Mouse (Mus musculus) gastrocnemius, postnatal 36 days (tissue): ENCODE measurements around the gene Amz2. TPM values are rescaled to one million over a fixed set of nuclear protein-coding genes. Genes with fewer than 3 reads are reported as not detected.

Experiments used
- DNase-seq, 2 experiments: peaks; one replicate each; pipeline ENCODE4 v3.0.0; 2022
- intact Hi-C: fragments of 180-260 bp; cut with DNase I; formaldehyde crosslinking; loops from one replicate; pipeline ENCODE4 v1.15.1; 2025
- total RNA-seq, 2 experiments: library from RNA; stranded (reverse); gene quantifications; 2 replicates each; pipeline ENCODE4 v1.2.3; 2021

Amz2 gene
- total RNA-seq, 2 experiments from 2014 or later = 60.1 to 63.4 TPM

GRCm38 (mm10) chr11:109460586-109460985 lies 34.8 kb downstream of the Amz2 start:
- DNase-seq = no peak
- intact Hi-C loops = no loop called here

- DNase-seq = no peak
- intact Hi-C loops = no loop called here
Measured at GRCm38 (mm10) chr11:109465068-109465467, 39.3 kb downstream of the Amz2 start.

DNA sequence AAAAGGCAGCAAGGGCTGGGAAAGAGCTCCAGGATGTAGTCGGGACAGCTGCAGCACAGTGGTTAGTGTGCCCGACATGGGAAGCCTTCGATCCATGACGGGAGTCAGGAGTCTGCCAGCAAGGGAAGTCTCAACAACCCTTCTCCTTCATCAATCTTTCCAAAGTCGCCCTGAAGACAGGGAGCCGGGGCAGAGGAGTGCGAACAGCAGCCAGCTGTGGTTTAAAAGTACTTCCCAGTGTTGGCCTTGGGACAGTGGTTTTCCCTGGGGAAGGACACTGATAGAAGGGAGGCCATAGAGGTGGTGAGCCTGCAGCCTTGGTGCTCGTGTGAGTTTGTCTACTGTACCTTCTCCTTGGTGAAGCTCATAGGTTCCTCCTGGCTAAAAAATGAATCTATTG lies 41.2 kb downstream of the Amz2 start:
- DNase-seq = no peak
- intact Hi-C loops = no loop called here

GRCm38 (mm10) chr11:109468133-109468532 lies 42.4 kb downstream of the Amz2 start:
- intact Hi-C loops = no loop called here

GRCm38 (mm10) chr11:109470170-109470569 lies 44.4 kb downstream of the Amz2 start:
- DNase-seq = no peak
- intact Hi-C loops = no loop called here

More at GRCm38 (mm10) chr11:109468133-109468532, 42.4 kb downstream of the Amz2 start:
- no peak for DNase-seq

GRCm38 (mm10) chr11:109470921-109471861 lies 45.4 kb downstream of the Amz2 start:
- intact Hi-C loops = no loop called here

GRCm38 (mm10) chr11:109472171-109472691 lies 46.5 kb downstream of the Amz2 start:
- intact Hi-C loops = no loop called here
- DNase-seq = peak in 1 of 2 experiments; percentile 36

More at GRCm38 (mm10) chr11:109470921-109471861, 45.4 kb downstream of the Amz2 start:
- DNase-seq = no peak

GRCm38 (mm10) chr11:109472821-109473170 lies 47.0 kb downstream of the Amz2 start:
- intact Hi-C loops = no loop called here
- no peak for DNase-seq

GRCm38 (mm10) chr11:109473171-109474085 lies 47.7 kb downstream of the Amz2 start, which contains the start of the genes Arsg and Slc16a6:
Gene Arsg (plus strand): TSS chr11:109473374.
Gene Slc16a6 (minus strand): TSS chr11:109473598.
- DNase-seq = peak; percentile 37 to 51
- intact Hi-C loops = no loop called here

- intact Hi-C loops = no loop called here
- DNase-seq = no peak
Measured at GRCm38 (mm10) chr11:109474086-109474742, 48.5 kb downstream of the Amz2 start.

DNA sequence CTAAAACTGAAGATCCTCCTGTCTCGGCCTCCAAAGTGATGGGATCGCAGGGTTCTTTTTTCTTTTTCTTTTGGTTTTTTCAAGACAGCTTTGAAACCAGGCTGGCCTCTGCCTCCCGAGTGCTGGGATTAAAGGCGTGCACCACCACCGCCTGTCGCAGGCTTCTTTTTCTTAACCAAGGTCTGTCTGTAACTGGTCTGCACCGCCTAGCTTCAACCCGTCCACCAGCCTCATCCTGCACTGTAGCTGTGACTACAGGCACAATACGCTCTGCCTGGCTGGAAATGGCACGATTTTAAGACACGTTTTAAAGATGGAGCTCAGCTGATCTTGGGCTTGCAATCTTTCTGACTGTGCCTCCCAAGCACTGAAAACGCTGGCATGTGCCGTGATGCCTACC lies 49.1 kb downstream of the Amz2 start:
- DNase-seq = no peak
- intact Hi-C loops = no loop called here

DNA sequence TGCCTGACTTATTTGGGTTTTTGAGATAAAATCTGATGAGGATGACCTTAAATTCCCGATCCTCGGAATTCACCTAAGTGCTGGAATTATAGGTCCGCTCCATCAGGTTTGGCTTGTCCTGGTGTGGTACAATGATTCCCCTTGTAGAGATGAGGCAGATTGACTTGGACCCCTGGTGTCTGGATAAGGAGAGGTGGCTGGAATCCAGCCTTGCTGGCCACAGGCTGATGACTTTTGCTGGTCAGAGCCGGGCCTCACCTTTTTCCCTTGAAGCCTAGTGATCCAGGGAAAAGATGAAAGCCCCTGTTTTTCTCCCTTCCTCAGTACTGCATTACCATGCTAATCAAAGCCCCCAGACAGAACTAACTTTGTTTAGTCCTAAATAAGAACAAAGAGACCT lies 50.0 kb downstream of the Amz2 start:
- DNase-seq = no peak
- intact Hi-C loops = no loop called here

- intact Hi-C loops = no loop called here
- no peak for DNase-seq
Measured at GRCm38 (mm10) chr11:109476241-109476640, 50.5 kb downstream of the Amz2 start.

DNA sequence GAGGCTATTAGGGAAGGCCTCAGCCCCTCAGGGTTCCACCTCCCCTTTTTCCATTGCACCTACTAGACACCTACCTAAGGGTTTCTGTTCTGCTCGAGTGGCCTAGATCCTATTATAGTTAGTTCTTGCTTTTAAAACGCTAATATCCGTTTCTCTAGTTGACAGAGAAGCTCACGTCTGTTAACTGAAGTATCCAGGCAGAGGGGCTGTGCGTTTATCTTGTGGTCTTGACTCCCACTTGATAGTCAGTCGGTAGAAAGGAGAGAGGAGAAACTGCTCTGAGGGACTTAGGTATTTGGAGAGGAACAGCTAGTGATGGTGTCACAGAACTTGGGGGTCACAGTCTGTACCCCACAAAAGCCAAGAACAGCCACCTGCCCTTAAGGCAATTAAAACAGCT lies 50.9 kb downstream of the Amz2 start:
- DNase-seq = no peak
- intact Hi-C loops = no loop called here

- DNase-seq = no peak
- intact Hi-C loops = no loop called here
Measured at GRCm38 (mm10) chr11:109477606-109478380, 52.0 kb downstream of the Amz2 start.

- intact Hi-C loops = no loop called here
- DNase-seq = no peak
Measured at GRCm38 (mm10) chr11:109479575-109480285, 54.0 kb downstream of the Amz2 start.

GRCm38 (mm10) chr11:109480440-109480839 lies 54.7 kb downstream of the Amz2 start:
- DNase-seq = no peak
- intact Hi-C loops = no loop called here

GRCm38 (mm10) chr11:109485398-109486045 lies 59.8 kb downstream of the Amz2 start:
- peak; percentile 17 to 25 for DNase-seq
- intact Hi-C loops = no loop called here
